Mouse (Mus musculus): Measurements from ENCODE around the gene Proca1.

GRCm38 (mm10) chr11:78151161-78151560 is 42.0 kb upstream of the Proca1 start:
- TF ChIP-seq POLR2A (IDR thresholded peaks at IDR 0.05; ENCODE audit: insufficient read length, low read depth), result no peak
- TF ChIP-seq SRF (IDR thresholded peaks at IDR 0.05; ENCODE audit: control insufficient read depth, insufficient read length, low read depth), result no peak
- no peak for TF ChIP-seq POLR2AphosphoS2 (IDR thresholded peaks at IDR 0.05; ENCODE audit: insufficient read length, low read depth)
- no peak for TF ChIP-seq MAX (IDR thresholded peaks at IDR 0.05; ENCODE audit: low read depth)
- TF ChIP-seq MYOG (IDR thresholded peaks at IDR 0.05; ENCODE audit: control insufficient read depth in 1 of 3, insufficient read depth in 1 of 3, insufficient read length in 2 of 3, low read depth in 2 of 3), result no peak
- TF ChIP-seq TCF12 (IDR thresholded peaks at IDR 0.05; ENCODE audit: insufficient read depth, poor library complexity, severe bottlenecking), result no peak
- no peak for TF ChIP-seq USF1 (IDR thresholded peaks at IDR 0.05; ENCODE audit: low read depth)
- no peak for TF ChIP-seq TCF3 (IDR thresholded peaks at IDR 0.05; ENCODE audit: insufficient read length, low read depth)
- TF ChIP-seq MYOD1 (IDR thresholded peaks at IDR 0.05; ENCODE audit: control insufficient read depth in 1 of 3, insufficient read length in 2 of 3, low read depth in 2 of 3), result no peak
- no peak for TF ChIP-seq REST (IDR thresholded peaks at IDR 0.05; ENCODE audit: insufficient read depth, insufficient read length)
- no peak for TF ChIP-seq E2F4 (IDR thresholded peaks at IDR 0.05; ENCODE audit: insufficient read depth)

All from myocyte (in vitro differentiated cells).